ENCODE assay signal across 30 mouse cellular contexts in the genomic region with DNA sequence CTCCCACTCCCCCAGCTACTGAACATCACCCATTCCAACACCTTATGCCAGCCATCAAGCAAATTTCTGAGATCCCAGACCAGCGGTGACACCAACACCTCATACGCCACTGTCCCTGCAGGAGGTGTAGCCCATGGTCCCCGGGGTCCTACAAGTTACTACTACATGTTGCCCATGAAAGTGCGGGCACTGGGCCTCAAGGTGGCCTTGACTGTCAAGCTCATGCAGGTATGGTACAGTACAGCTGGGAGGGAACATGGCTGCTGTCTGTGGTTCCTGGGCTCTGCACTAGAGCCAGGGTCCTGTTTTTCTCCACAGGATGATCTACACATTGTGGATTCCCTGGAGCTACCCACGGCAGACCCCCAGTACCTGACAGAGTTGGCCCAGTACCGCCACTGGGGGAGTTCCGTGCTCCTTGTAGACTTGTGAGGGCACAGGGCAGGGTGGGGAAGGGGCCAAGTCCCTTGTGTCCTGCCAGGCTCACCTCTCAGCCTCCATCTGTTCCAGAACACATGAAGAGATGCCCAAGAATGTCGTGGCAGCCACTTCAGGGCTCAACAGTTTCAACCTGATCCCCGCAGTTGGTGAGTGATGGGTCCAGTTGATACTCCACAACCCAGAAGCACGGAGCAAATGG. TPM values are rescaled to one million over a fixed set of nuclear protein-coding genes. Genes with fewer than 3 reads are reported as not detected.
"Had no signal": no experiment of that assay in that cellular context is flagged by ENCODE, and none has a peak within 500 bp of the region (broad histone marks: within the 10 kb centered on the region; RNA-seq: fewer than 3 reads in every experiment).

No protein-coding gene starts in this region.

- H3K4me2 ChIP-seq: embryonic facial prominence, embryonic 12.5 days; embryonic facial prominence, embryonic 13.5 days; embryonic facial prominence, embryonic 15.5 days; forebrain, embryonic 12.5 days; forebrain, embryonic 13.5 days; forebrain, embryonic 15.5 days had no signal

- ATAC-seq: forebrain, embryonic 13.5 days; forebrain, embryonic 14.5 days; forebrain, embryonic 15.5 days; forebrain, embryonic 16.5 days; forebrain, postnatal 0 days had no signal

- H3K9ac ChIP-seq: embryonic facial prominence, embryonic 12.5 days; embryonic facial prominence, embryonic 13.5 days; embryonic facial prominence, embryonic 15.5 days; forebrain, embryonic 12.5 days; forebrain, embryonic 13.5 days; forebrain, embryonic 15.5 days; forebrain, postnatal 0 days had no signal

- H3K9me3 ChIP-seq: embryonic facial prominence, embryonic 10.5 days; embryonic facial prominence, embryonic 12.5 days; embryonic facial prominence, embryonic 13.5 days; embryonic facial prominence, embryonic 15.5 days; forebrain, embryonic 10.5 days; forebrain, embryonic 12.5 days; forebrain, embryonic 13.5 days; forebrain, embryonic 15.5 days had no signal

- DNase-seq: cerebellum, adult 2 months; cerebellum, adult 8-10 months; cerebellum, adult 9-10 months; cerebellum, adult 9-11 months; cerebellum, postnatal 10 days; cerebellum, postnatal 14 days; cerebellum, postnatal 25 days; cerebellum, postnatal 36 days; embryo, embryonic 11 days; forebrain, postnatal 0 days; gastrocnemius, adult 2 months; gastrocnemius, postnatal 10 days; gastrocnemius, postnatal 14 days; gastrocnemius, postnatal 25 days; gastrocnemius, postnatal 36 days; heart, adult 18-20 months; heart, adult 2 months had no signal

- H3K27me3 ChIP-seq: embryonic facial prominence, embryonic 13.5 days; embryonic facial prominence, embryonic 15.5 days; forebrain, embryonic 15.5 days had no signal

- H3K27ac ChIP-seq: embryonic facial prominence, embryonic 10.5 days; embryonic facial prominence, embryonic 12.5 days; embryonic facial prominence, embryonic 13.5 days; embryonic facial prominence, embryonic 15.5 days; forebrain, embryonic 10.5 days; forebrain, embryonic 12.5 days; forebrain, embryonic 13.5 days; forebrain, embryonic 15.5 days; gastrocnemius, adult 2 months; heart, adult 2 months had no signal

- H3K4me3 ChIP-seq: embryonic facial prominence, embryonic 10.5 days; embryonic facial prominence, embryonic 12.5 days; embryonic facial prominence, embryonic 13.5 days; embryonic facial prominence, embryonic 15.5 days; erythroblast, embryonic 14.5 days; forebrain, embryonic 10.5 days; forebrain, embryonic 12.5 days; forebrain, embryonic 13.5 days; forebrain, embryonic 15.5 days; gastrocnemius, adult 2 months; heart, adult 2 months had no signal

RNA-seq across cellular contexts. Expression of a gene that starts 21.7 kb away (rescaled TPM):
- polyA plus RNA-seq: forebrain, embryonic 14.5 days; forebrain, embryonic 16.5 days; forebrain, postnatal 0 days had no signal

RNA-seq across cellular contexts. Expression of a gene that starts 24.4 kb away (rescaled TPM):
- polyA plus RNA-seq: embryonic facial prominence, embryonic 10.5 days; embryonic facial prominence, embryonic 11.5 days; forebrain, embryonic 11.5 days had no signal
